Mouse (Mus musculus) brain, embryonic 14.5 days (tissue): ENCODE measurements around the gene Cep164. TPM values are rescaled to one million over a fixed set of nuclear protein-coding genes. Genes with fewer than 3 reads are reported as not detected.

Experiments
- DNase-seq: peaks from one replicate; pipeline ENCODE4 v3.0.0-alpha.2; 2011; ENCODE audit warnings: low read depth
- CTCF ChIP-seq: fragments of 200-500 bp; IDR thresholded peaks from 2 replicates; pipeline ENCODE4 v1.5.1; 2012; ENCODE audit warnings: inconsistent platforms, mild to moderate bottlenecking, moderate library complexity, borderline replicate concordance; ENCODE audit not compliant: insufficient read depth, insufficient read length; ENCODE audit errors: extremely low read depth
- POLR2A ChIP-seq: fragments of 200-500 bp; IDR thresholded peaks from 2 replicates; pipeline ENCODE4 v1.6.1; 2012; ENCODE audit warnings: mild to moderate bottlenecking, inconsistent platforms, borderline replicate concordance; ENCODE audit not compliant: poor library complexity, insufficient read depth, insufficient read length, severe bottlenecking; ENCODE audit errors: extremely low read depth
- polyA plus RNA-seq: library from polyadenylated mRNA; depleted of rRNA; stranded (reverse); fragments of >200 nt; gene quantifications from 2 replicates; pipeline ENCODE4 v1.2.3, GENCODE M21; 2012; rRNA removed

The Cep164 gene
- 26.5 and 29.6 TPM in 2 replicates for polyA plus RNA-seq

DNA sequence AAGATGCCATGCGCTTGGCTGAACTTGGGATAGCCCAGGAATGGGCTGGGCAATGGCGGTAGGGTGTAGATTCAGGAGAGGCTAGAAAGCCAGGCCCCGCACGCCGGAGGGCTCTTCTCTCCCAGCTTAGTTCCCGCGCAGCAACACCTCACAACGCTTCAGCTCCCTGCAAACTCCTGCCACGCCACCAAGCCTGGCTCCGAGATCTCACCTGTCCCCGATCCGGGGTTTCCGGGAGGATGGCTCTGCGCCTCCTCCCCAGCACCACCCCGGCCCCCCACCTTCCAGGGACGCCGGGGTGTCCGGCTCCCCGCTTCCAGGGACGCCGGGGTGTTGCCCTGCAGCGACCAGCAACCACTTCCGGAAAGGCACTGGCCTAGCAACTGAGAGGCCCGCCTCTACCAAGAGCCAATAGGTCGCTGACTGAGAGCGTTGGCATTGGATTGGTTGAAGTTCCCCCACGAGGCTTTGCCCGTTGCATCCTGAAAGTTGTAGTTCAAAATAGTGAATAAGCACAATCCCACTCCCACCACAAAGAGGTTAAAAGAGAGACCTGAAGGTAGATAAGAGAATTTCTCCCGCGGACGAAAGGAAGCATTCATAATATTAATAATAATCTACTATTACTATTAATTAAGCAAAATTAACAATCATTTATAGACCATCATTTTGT is at the start of gene Cep164:
Cep164 (minus strand) TSS at position 401 of the 673 bp plus-strand sequence.
- DNase-seq = peak; percentile 97
- TF ChIP-seq POLR2A = peak; percentile 27; the same call in 1 of the 2 replicates
- no peak for TF ChIP-seq CTCF

DNA sequence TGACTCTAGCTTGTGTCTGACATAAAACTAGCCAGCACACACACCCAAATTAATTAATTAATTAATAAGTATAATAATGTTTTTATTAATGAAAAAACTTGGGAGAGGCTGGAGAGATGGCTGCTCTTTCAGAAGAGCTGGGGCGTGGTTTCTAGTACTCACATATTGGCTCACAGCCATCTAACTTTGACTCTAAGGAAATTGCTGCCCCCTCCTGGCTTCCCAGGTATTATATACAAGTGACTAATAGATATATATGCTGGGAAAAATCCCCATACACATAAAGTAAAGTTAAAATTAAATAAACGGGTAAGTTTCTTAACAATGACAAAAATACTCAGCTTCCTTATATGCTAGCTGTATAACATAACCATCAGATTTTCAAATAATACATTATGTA is 49.4 kb upstream of the Cep164 start:
- TF ChIP-seq CTCF = no peak
- no peak for TF ChIP-seq POLR2A
- DNase-seq = peak; percentile 47

DNA sequence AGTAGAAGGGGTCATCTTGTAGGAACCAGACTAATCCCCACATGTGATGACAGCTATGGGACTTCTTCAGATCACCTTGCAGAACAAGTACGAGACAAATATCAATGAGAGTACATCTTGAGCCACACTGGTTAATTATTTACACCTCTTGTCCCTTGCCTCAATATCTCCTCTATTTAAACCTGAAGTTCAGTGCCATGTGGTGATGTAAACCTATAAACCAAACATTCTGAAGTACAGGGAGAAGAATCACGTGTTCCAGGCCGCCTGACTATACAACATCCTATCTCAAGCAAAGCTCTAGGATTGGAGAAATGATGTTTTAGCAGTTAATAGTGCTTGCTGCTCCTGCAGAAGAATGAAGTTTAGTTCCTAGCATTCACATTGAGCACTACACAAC is 41.8 kb upstream of the Cep164 start:
- TF ChIP-seq CTCF (no peak), POLR2A (no peak)
- no peak for DNase-seq

DNA sequence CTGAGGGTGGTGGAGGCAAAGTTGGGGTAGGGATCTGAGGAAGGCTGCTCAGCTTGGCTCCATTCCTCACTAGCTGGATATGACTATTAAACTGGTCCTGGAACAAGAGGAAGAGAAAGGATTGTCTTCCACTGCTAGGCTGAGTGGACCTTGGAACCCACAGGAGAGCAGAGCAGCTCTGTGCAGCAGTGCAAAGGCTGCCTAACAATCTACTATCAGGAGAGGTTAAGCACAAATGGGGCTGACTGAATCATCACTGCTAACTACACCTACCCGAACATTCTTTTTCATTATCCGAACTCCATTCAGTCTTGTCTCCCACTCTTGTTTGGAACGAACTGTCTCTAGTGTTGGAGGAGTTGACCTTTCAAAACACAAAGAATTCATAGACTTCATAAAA is 40.7 kb upstream of the Cep164 start:
- no peak for DNase-seq

DNA sequence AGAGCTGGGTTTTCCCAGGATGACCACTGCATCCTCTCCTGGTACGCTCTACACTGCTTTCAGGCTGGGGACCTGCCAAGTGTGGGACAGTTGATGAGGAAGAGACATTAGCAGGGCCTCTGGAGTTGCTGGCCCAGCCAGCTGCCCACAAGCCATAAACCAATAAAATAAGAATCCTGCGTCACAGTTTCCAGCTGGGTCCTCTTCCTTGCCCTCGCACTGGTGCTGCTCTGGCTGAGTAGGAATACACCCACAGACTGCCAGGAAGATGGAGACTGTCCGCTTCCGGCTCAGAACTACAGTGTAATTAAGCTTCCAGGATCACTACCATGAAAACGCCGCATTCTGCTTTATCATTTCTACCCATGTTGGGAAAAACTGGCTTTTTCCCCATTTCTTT is 33.3 kb upstream of the Cep164 start:
- no peak for DNase-seq
- TF ChIP-seq POLR2A (no peak), CTCF (no peak)

More for the DNA sequence above, 40.7 kb upstream of the Cep164 start:
- no peak for TF ChIP-seq CTCF
- TF ChIP-seq POLR2A = no peak

DNA sequence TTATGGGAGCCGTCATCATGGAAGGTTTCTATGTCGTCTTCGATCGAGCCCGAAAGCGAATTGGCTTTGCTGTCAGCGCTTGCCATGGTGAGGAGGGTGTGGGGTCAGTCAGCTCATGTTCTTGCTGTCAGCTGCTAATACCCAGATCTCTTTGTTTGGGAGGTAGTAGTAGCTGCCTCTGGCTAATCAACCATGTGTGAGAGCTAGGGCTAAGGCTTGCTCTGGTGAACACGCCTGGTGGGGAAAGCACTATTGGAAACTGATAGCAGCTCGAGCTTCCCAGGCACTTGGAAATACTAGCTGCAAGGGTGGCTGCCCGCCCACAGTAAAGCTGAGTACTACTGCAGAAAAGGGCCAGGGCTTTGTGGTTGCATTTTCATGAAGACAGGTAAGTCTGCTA is 30.9 kb upstream of the Cep164 start:
- TF ChIP-seq POLR2A = no peak
- TF ChIP-seq CTCF = no peak
- no peak for DNase-seq

DNA sequence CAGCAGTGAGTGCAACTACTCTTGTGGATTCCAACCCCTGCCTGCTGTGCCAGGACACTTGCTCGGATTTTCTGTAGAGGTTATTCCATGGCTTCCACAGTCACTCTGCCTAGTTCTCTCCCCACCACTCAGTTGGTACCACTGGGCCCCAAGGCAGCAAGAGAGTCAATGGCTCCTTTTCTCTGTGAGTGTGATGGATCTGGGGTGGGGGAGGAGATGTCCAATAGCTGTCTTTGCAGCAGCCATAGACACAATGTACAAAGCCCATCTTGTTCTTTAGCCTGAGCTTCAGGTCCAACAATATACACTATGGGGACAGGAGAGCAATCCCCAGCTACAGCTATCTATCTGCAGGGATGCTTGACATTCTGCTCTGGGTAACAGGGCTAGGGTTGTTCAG is 25.6 kb upstream of the Cep164 start:
- DNase-seq = no peak
- no peak for TF ChIP-seq CTCF
- no peak for TF ChIP-seq POLR2A

DNA sequence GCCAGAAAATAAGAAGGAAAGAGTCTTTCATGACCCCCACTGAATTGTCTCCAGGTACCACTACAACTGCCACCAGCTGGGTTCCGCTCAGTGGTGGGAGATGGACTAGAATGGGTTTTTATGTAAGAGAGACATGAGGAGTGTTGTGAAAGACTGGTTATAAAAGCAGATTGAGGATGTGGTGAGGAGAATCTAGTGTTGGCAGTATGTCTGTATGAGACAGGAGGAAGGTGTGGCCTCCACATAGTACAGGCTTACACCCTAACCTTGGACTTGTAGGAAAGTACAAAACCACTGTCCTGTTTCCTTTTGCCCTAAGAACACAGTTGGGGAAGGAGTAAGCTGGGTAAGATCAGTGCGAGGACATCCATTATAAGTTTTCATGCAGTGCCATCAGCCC is 25.2 kb upstream of the Cep164 start:
- DNase-seq = no peak
- TF ChIP-seq POLR2A = no peak
- TF ChIP-seq CTCF = no peak

DNA sequence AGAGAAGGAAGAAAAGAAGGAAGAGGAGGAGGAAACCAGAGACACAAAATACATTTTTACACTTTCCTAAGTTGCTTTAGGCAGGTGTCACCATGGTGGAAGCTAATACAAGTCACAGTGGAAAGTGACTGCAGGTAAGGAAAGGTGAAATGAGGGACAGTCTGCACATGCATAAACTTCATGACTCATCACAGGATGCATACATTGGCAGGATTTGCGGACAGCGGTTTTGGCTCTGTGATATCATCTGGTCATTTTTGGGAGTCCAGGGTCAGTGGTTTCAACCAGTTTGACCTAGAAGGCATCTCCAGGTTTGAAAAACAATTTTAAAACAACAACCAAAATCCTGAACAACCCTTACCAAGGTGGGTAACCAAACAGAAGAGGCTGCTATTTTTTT is 23.3 kb upstream of the Cep164 start:
- no peak for DNase-seq
- TF ChIP-seq CTCF (no peak), POLR2A (no peak)

DNA sequence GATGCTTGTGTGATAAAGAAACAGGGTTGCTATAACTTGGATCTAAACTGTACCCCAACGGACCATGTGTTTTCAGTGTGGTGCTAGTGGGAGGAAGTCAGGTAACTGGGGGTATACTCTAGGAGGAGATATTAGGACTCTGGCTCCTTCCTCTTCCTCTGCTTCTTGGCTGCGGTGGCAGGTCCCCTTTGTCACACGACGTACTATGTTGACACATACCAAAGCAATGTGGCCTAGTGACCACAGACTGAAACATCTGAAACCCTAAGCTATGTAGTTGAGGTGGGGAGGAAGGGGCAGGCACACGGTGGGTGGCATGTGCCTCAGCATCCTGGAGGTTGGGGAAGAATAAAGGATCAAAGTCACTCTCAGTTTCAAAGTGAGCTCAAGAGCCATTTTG is 22.8 kb upstream of the Cep164 start:
- DNase-seq = no peak
- TF ChIP-seq POLR2A (no peak), CTCF (no peak)

DNA sequence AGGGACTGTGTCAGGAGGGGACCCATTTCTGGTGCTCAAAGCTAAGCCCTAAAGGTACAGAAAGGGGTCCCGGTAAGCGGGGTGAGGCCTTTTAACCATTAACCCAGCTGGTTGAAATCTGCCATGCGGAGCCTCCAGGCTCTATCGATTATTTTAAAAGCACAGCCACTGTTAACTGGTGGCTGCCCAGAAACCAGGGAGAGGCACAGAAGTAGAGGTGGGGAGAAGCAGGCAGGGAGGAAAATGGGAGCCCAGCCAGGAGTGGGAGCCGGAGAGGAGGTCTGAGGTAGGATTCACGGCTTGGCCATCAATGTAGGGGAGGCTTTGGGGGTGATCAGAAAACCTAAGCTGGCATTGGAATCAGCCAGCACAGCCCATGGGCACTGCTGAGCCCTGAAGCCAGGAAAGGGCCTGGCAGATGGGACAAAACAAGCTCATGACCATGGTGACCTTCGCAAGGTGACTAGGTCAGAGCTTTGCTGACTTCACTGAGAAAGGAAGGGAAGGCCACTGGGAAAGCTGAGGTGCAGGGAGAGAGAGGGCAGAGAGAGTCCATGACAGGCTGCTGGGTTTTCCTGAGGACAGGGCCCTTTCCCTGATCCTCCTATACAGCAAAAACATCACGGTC is 22.2 kb upstream of the Cep164 start:
- DNase-seq = no peak
- no peak for TF ChIP-seq CTCF
- no peak for TF ChIP-seq POLR2A
